Mouse (Mus musculus) mesoderm, embryonic 11.5 days (tissue): ENCODE data around the gene Rhox3a2.
"Not testable (repeated sequence)": the region's sequence is repeated elsewhere in the genome, so short reads cannot be mapped to it uniquely, and the experiment has no call there.

ENCODE experiments used
- DNase-seq: peaks from one replicate; pipeline ENCODE4 v3.0.0-alpha.2; 2012; ENCODE audit warnings: low read depth, low spot score

Gene Rhox3a2

GRCm38 (mm10) chrX:37379728-37380127 lies at the start of gene Rhox3a2:
Gene Rhox3a2, plus strand, starts transcription at chrX:37380028.
- DNase-seq = not testable (repeated sequence)

GRCm38 (mm10) chrX:37390548-37390947 lies 10.7 kb downstream of the Rhox3a2 start, which contains the start of gene Rhox4a2:
Gene Rhox4a2, plus strand, starts transcription at chrX:37390848.
- DNase-seq = not testable (repeated sequence)

- DNase-seq = not testable (repeated sequence)
Observed at GRCm38 (mm10) chrX:37411767-37412166, 31.9 kb downstream of the Rhox3a2 start, which contains the start of gene Rhox2b. Gene Rhox2b, plus strand, starts transcription at chrX:37412067.

DNA sequence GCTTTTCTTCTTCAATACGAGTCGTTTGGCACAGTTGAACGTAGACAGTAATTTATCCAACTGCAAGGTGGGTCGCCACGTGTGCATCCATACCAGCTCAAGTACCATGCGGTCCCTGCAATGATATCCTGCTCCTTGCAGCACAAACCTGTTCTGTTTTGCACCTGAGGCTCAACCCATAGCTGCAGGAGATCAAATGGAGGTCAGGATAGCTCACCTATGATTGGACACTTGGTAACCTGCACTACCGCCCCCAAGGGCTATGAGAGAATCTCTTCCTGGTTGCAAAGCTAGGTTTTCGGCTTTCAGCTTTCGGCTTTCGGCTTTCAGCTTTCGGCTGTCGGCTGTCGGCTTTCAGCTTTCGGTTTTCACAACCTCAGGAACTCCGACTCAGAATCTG lies 52.4 kb downstream of the Rhox3a2 start, which contains the start of gene Rhox4b:
Rhox4b (plus strand) TSS at position 301 of the 400 bp plus-strand sequence.
- not testable (repeated sequence) for DNase-seq
